ENCODE assay signal across 33 mouse cellular contexts in the genomic region with DNA sequence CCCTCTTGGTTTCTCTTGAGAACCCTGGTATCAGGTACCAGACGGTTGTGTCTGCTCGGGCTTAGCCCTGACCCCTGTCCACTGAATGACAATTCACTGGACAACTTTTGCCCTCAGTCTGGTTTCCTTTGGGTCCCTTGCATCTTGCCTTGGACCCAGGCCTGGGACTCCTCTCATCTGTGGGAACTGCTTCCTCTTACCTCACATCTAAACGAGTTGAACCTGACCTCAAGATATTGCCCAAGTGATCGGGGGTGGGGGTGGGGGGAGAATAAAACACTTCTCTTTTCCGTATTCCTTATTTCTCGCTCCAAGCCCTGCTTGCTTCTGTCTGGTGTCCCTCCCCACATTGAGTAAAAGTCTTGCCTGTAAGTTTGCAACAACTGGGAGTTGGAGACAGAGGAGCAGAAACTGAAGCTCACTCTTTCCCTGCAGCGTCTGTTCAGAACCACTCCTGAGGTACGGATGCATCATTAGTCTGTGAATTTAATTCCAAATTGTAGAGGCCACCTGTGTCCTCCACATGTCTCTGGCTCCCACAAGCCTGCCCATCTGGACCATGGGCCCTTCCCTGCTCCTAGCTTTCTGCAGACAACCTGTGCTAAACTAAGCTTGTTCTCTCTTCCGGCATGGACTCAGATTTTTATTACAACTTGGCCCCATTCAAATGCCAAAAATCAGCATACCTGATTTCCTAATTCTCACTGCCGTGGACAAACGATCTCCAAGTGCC. TPM values are rescaled to one million over a fixed set of nuclear protein-coding genes. Genes with fewer than 3 reads are reported as not detected.
DNase-seq lines count a peak whose midpoint lies in the region; ATAC-seq and TF ChIP-seq lines count a peak whose summit lies in the region.
"Had no signal": no experiment of that assay in that cellular context is flagged by ENCODE, and none has a peak within 500 bp of the region (broad histone marks: within the 10 kb centered on the region; RNA-seq: fewer than 3 reads in every experiment).

No protein-coding gene starts in this region.

- WGBS in cerebellum, adult 2 months, result 49% methylated on average over 11 of the region's 11 CpGs
- WGBS in embryonic facial prominence, embryonic 10.5 days, result 86% methylated on average over 11 of the region's 11 CpGs

- peaks cover 11% of the 10 kb centered on the region for H3K4me1 ChIP-seq in cerebellum, adult 2 months (ENCODE audit: control insufficient read depth, insufficient read depth, low read length)
- peaks cover 35% of the 10 kb centered on the region for H3K4me1 ChIP-seq in embryonic facial prominence, embryonic 10.5 days
- H3K4me1 ChIP-seq: hindbrain, embryonic 12.5 days; midbrain, embryonic 15.5 days had no signal

- DNase-seq in cerebellum, adult 2 months, result peak in 1 of 2 experiments; percentile 53
- DNase-seq in cerebellum, postnatal 4 days (ENCODE audit: low spot score in 2 of 2), result no peak
- DNase-seq in c-Kit-positive CD71-negative TER-119-negative erythroid progenitor cells, embryonic 14.5 days (ENCODE audit: low read depth), result peak; percentile 30
- no peak for DNase-seq in left cerebral cortex, adult 8-10 months (ENCODE audit: low spot score in 2 of 2)
- DNase-seq in embryonic facial prominence, embryonic 10.5 days (ENCODE audit: low spot score), result no peak
- no peak for DNase-seq in ovary, adult 18-20 months (ENCODE audit: low spot score)
- DNase-seq: adrenal gland, postnatal 25 days; cerebellum, adult 9-10 months; cerebellum, postnatal 36 days; gastrocnemius, postnatal 10 days; heart, postnatal 14 days; kidney, adult 2 months; kidney, postnatal 4 days; layer of hippocampus, adult 9-11 months; lung, adult 2 months; lung, postnatal 10 days; thymus, postnatal 14 days had no signal

- H3K27me3 ChIP-seq in cerebellum, adult 2 months (ENCODE audit: control insufficient read depth, insufficient read depth, low read length), result no peaks in the 10 kb centered on the region
- no peaks in the 10 kb centered on the region; the same call in 1 of the 2 replicates for H3K27me3 ChIP-seq in embryonic facial prominence, embryonic 10.5 days (replicated peaks; ENCODE audit: low read depth, poor library complexity, severe bottlenecking)
- H3K27me3 ChIP-seq: hindbrain, embryonic 12.5 days; intestine, embryonic 15.5 days; limb, embryonic 12.5 days; midbrain, embryonic 15.5 days; Patski had no signal

- TF ChIP-seq POLR2A in cerebellum, adult 2 months (IDR thresholded peaks at IDR 0.05; ENCODE audit: borderline replicate concordance, insufficient read depth, low read length), result no peak

- no peak overlapping the region for H3K4me3 ChIP-seq in cerebellum, adult 2 months (replicated peaks; ENCODE audit: insufficient read depth, low read depth, low read length)
- H3K4me3 ChIP-seq in embryonic facial prominence, embryonic 10.5 days, result no peak overlapping the region
- H3K4me3 ChIP-seq: erythroblast, embryonic 14.5 days; hindbrain, embryonic 12.5 days; intestine, embryonic 15.5 days; limb, embryonic 12.5 days; liver, embryonic 12.5 days; midbrain, embryonic 10.5 days; midbrain, embryonic 15.5 days had no signal

- peak; percentile 97 for ATAC-seq in megakaryocyte progenitor cell, adult 5-6 weeks (replicated peaks; ENCODE audit: poor library complexity)
- ATAC-seq: forebrain, embryonic 16.5 days; hindbrain, postnatal 0 days; intestine, embryonic 15.5 days; liver, embryonic 12.5 days; midbrain, embryonic 15.5 days; Patski had no signal

- peaks cover 5% of the 10 kb centered on the region; the same call in 1 of the 2 replicates for H3K9me3 ChIP-seq in embryonic facial prominence, embryonic 10.5 days
- H3K9me3 ChIP-seq: hindbrain, embryonic 12.5 days; intestine, embryonic 15.5 days; liver, embryonic 12.5 days; midbrain, embryonic 15.5 days had no signal

- H3K36me3 ChIP-seq in embryonic facial prominence, embryonic 10.5 days (replicated peaks), result no peaks in the 10 kb centered on the region
- H3K36me3 ChIP-seq: hindbrain, embryonic 12.5 days; intestine, embryonic 15.5 days; limb, embryonic 12.5 days; liver, embryonic 12.5 days; midbrain, embryonic 10.5 days; midbrain, embryonic 15.5 days had no signal

- 0 out of 2 replicates have a peak overlapping the region, but pooled peaks have one; percentile 23 for H3K27ac ChIP-seq in cerebellum, adult 2 months (ENCODE audit: insufficient read depth, low read length)
- H3K27ac ChIP-seq in embryonic facial prominence, embryonic 10.5 days (replicated peaks), result no peak overlapping the region
- H3K27ac ChIP-seq: hindbrain, embryonic 12.5 days; hindbrain, postnatal 0 days; intestine, embryonic 15.5 days; kidney, postnatal 0 days; limb, embryonic 12.5 days; liver, embryonic 12.5 days; macrophage; midbrain, embryonic 10.5 days; midbrain, embryonic 15.5 days had no signal

- no peak for TF ChIP-seq CTCF in cerebellum, adult 2 months (IDR thresholded peaks at IDR 0.05; ENCODE audit: borderline replicate concordance, insufficient read depth, low read depth, low read length)

RNA-seq across cellular contexts. Expression of gene Fut2, which starts 5.3 kb away (rescaled TPM):
- 1.4 and 1.7 TPM in 2 replicates for polyA plus RNA-seq in cerebellum, adult 2 months (2012; rRNA removed)
- total RNA-seq in megakaryocyte progenitor cell, adult 5-6 weeks (2015), result not detected in 2 replicates
- total RNA-seq in megakaryocyte progenitor cell, adult 5-6 weeks (2017), result not detected in 2 replicates
- total RNA-seq in left cerebral cortex, adult 8-10 months (2022), result under 1 TPM in 1 of 4 experiments, not detected in 3; 0.59 TPM
- polyA plus RNA-seq in embryonic facial prominence, embryonic 10.5 days (2016; fragmentation: Nextera tagmentation; extraction: Ambion mirVana), result 0.07 and 0.16 TPM in 2 replicates
- total RNA-seq: adrenal gland, postnatal 25 days; hindbrain, postnatal 0 days; MEL had no signal
- polyA plus RNA-seq: forebrain, embryonic 11.5 days; kidney, adult 2 months; liver, embryonic 12.5 days; macrophage had no signal

RNA-seq across cellular contexts. Expression of gene Mamstr, which starts 21.1 kb away (rescaled TPM):
- polyA plus RNA-seq in cerebellum, adult 2 months (2012; rRNA removed), result 7.1 and 9.8 TPM in 2 replicates
- total RNA-seq in megakaryocyte progenitor cell, adult 5-6 weeks (2015), result 0.64 TPM in 1 of 2 replicates, not detected in the other
- 0.12 TPM in 1 of 2 replicates, not detected in the other for total RNA-seq in megakaryocyte progenitor cell, adult 5-6 weeks (2017)
- total RNA-seq in left cerebral cortex, adult 8-10 months (2022), result 1 to 10 TPM; 3.5 to 6.0 (median 5.6) TPM
- polyA plus RNA-seq in embryonic facial prominence, embryonic 10.5 days (2016; fragmentation: Nextera tagmentation; extraction: Ambion mirVana), result 1.3 and 3.1 TPM in 2 replicates
- total RNA-seq: MEL had no signal
- polyA plus RNA-seq: erythroblast, embryonic 14.5 days; macrophage had no signal

RNA-seq across cellular contexts. Expression of gene Ntn5, which starts 22.9 kb away (rescaled TPM):
- polyA plus RNA-seq in cerebellum, adult 2 months (2012; rRNA removed), result 0.10 and 0.16 TPM in 2 replicates
- total RNA-seq in megakaryocyte progenitor cell, adult 5-6 weeks (2015), result not detected in 2 replicates
- total RNA-seq in megakaryocyte progenitor cell, adult 5-6 weeks (2017), result not detected in 2 replicates
- 1 to 10 TPM; 7.6 to 8.7 (median 8.2) TPM for total RNA-seq in left cerebral cortex, adult 8-10 months (2022)
- 0.28 and 0.42 TPM in 2 replicates for polyA plus RNA-seq in embryonic facial prominence, embryonic 10.5 days (2016; fragmentation: Nextera tagmentation; extraction: Ambion mirVana)
- total RNA-seq: adrenal gland, postnatal 25 days; MEL had no signal
- polyA plus RNA-seq: erythroblast, embryonic 14.5 days; heart, embryonic 14.5 days; liver, embryonic 12.5 days; macrophage had no signal

RNA-seq across cellular contexts. Expression of gene Sec1, which starts 33.3 kb away (rescaled TPM):
- 0.29 and 0.64 TPM in 2 replicates for polyA plus RNA-seq in cerebellum, adult 2 months (2012; rRNA removed)
- total RNA-seq in megakaryocyte progenitor cell, adult 5-6 weeks (2015), result not detected in 2 replicates
- total RNA-seq in megakaryocyte progenitor cell, adult 5-6 weeks (2017), result not detected in 2 replicates
- total RNA-seq in left cerebral cortex, adult 8-10 months (2022), result 1 to 10 TPM in 1 of 4 experiments, under 1 TPM in 3; 0.63 to 1.1 (median 0.87) TPM
- polyA plus RNA-seq in embryonic facial prominence, embryonic 10.5 days (2016; fragmentation: Nextera tagmentation; extraction: Ambion mirVana), result 0.55 and 0.64 TPM in 2 replicates
- total RNA-seq: MEL had no signal
- polyA plus RNA-seq: erythroblast, embryonic 14.5 days; macrophage had no signal

RNA-seq across cellular contexts. Expression of gene Rasip1, which starts 33.6 kb away (rescaled TPM):
- polyA plus RNA-seq in cerebellum, adult 2 months (2012; rRNA removed), result 7.6 and 7.7 TPM in 2 replicates
- 0.10 TPM in 1 of 2 replicates, not detected in the other for total RNA-seq in megakaryocyte progenitor cell, adult 5-6 weeks (2015)
- total RNA-seq in megakaryocyte progenitor cell, adult 5-6 weeks (2017), result 0.08 TPM in 1 of 2 replicates, not detected in the other
- total RNA-seq in left cerebral cortex, adult 8-10 months (2022), result 1 to 10 TPM; 5.9 to 7.6 (median 6.6) TPM
- polyA plus RNA-seq in embryonic facial prominence, embryonic 10.5 days (2016; fragmentation: Nextera tagmentation; extraction: Ambion mirVana), result 6.5 and 6.8 TPM in 2 replicates

Comparison
In these comparisons a context has a peak if more than half of its experiments do, and no peak if none do; other contexts are left out.
1. RNA of gene Ntn5, which starts 22.9 kb away (total RNA-seq): 7.6 to 8.7 TPM in left cerebral cortex, adult 8-10 months; not detected in megakaryocyte progenitor cell, adult 5-6 weeks; every median in the first group is over 4 times any median in the second.